Mouse (Mus musculus): ENCODE measurements around the gene Cgas. TPM values are rescaled to one million over a fixed set of nuclear protein-coding genes. Genes with fewer than 3 reads are reported as not detected.

Cgas gene
- polyA plus RNA-seq, 1 experiment from 2014 or later = 0.85 TPM

DNA sequence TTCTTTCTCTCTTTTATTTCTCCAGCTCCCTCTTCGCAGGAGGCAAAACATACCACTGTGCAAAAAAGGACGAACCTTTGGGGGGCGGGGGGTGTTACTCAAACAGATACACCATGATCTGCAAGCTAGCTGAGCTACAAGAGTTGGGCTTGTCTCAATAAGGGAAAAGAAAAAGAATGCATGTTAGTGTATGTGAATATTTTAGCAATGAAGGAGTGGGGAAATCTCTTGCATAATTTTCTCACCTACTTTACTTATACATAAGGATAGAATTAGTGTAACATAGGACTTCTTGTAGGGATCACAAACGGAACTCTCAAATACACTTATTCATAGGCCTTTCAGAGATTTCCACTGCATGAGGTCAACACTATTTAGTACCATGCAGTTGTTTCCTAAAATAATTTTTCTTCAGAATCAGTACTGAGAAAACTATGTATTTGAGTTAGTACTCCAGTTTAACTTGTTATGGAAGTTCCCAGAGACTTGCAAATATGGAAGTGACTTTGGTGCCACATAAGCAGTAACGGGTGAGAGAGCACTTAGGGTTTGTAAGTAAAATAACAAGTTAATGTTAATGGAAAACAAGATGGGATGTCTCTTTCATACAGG, 31.8 kb upstream of the Cgas start:
- no peak overlapping the region for H3K9ac ChIP-seq (ENCODE audit: low read depth, low read length)
- ATAC-seq (replicated peaks; ENCODE audit: low FRiP score) (no peak), DNase-seq (ENCODE audit: low spot score) (no peak)
- H3K9me3 ChIP-seq (ENCODE audit: control insufficient read depth, low read length) = no peaks in the 10 kb centered on the region
- peaks cover 4% of the 10 kb centered on the region; the same call in 1 of the 2 replicates for H3K4me1 ChIP-seq (replicated peaks; ENCODE audit: control insufficient read depth, insufficient read depth, low read length)
- H3K27ac ChIP-seq (ENCODE audit: low read depth, low read length) = no peak overlapping the region
- H3K4me2 ChIP-seq = no peak overlapping the region
- H3K4me3 ChIP-seq (ENCODE audit: low read depth, low read length) = no peak overlapping the region
- peaks cover 32% of the 10 kb centered on the region for H3K36me3 ChIP-seq (ENCODE audit: control insufficient read depth, insufficient read depth, low read length)
- WGBS = 83% methylated on average over 5 of the region's 5 CpGs
- no peaks in the 10 kb centered on the region for H3K27me3 ChIP-seq (replicated peaks; ENCODE audit: control insufficient read depth, insufficient read depth, low read length)

DNA sequence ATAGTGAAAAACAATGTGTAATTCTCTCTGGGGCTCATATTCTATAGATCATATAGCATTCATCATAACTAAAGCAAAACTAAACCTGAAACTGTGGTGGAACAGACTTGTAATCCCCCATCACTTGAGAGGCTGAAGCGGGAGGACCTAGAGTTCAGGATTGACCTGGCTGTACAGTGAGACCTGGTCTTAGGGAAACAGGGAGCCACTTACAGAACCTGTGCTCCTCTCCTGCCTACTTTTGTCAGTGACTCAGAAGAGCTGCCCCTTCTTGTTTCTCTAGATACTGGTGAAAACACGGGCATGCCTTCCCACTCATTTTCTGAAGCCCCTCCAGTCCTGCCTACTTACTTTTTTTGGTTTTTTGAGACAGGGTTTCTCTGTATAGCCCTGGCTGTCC, 31.2 kb upstream of the Cgas start:
- Histone ChIP-seq H3K9me3 (ENCODE audit: control insufficient read depth, low read length) (no peaks in the 10 kb centered on the region), H3K4me3 (ENCODE audit: low read depth, low read length) (no peak overlapping the region), H3K4me2 (no peak overlapping the region), H3K27ac (ENCODE audit: low read depth, low read length) (no peak overlapping the region), H3K27me3 (replicated peaks; ENCODE audit: control insufficient read depth, insufficient read depth, low read length) (no peaks in the 10 kb centered on the region), H3K36me3 (ENCODE audit: control insufficient read depth, insufficient read depth, low read length) (peaks cover 28% of the 10 kb centered on the region), H3K9ac (ENCODE audit: low read depth, low read length) (no peak overlapping the region), H3K4me1 (replicated peaks; ENCODE audit: control insufficient read depth, insufficient read depth, low read length) (0 out of 2 replicates have a peak, but pooled peaks cover 4% of the 10 kb centered on the region)
- no peak for ATAC-seq (replicated peaks; ENCODE audit: low FRiP score)
- no peak for DNase-seq (ENCODE audit: low spot score)
- WGBS = 77% methylated on average over 2 of the region's 2 CpGs

DNA sequence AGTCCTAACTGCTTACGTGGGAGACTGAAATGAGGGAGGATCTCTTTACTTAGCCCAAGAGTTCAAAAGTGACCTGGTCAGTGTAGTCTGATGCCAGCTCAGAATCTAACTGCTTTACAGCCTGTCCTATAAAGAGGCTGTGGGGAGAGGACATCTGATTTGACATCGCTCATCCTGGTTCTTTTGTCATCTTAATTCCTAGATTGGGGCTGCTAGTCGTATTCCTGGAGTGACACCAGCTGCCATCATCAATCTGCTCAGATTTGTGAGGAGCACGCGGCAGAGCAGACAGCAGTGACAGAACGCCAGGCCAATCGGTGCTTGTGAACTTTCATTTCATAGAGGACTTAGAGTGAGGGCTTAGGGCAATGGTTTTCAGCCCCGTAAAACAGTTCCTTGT, 30.6 kb upstream of the Cgas start:
- Histone ChIP-seq H3K36me3 (ENCODE audit: control insufficient read depth, insufficient read depth, low read length) (peaks cover 22% of the 10 kb centered on the region), H3K4me3 (ENCODE audit: low read depth, low read length) (no peak overlapping the region)
- WGBS = 84% methylated on average over 8 of the region's 8 CpGs

DNA sequence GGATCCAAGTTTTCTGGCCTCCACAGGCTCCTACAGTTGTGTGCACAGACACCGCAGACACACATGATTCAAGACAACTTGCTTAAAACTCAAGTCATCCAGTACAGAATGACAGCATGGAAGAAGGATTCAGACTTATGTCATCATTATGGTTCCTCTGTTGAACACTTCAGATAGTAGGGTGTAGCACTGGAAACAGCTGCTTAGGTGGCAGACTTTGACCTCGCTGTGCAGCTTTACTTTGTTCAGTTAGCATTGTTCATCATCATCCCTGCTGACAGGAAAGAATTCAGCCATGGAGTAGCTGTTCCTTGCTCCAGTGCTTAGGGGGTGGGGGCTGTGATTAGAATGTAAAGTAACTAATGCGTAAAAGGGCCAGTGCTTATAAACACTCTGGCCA, 22.7 kb upstream of the Cgas start:
- WGBS = 91% methylated on average over 3 of the region's 3 CpGs
- ATAC-seq (replicated peaks; ENCODE audit: low FRiP score) (no peak), DNase-seq (ENCODE audit: low spot score) (no peak)
- Histone ChIP-seq H3K4me2 (no peak overlapping the region), H3K9me3 (ENCODE audit: control insufficient read depth, low read length) (no peaks in the 10 kb centered on the region), H3K27me3 (replicated peaks; ENCODE audit: control insufficient read depth, insufficient read depth, low read length) (no peaks in the 10 kb centered on the region), H3K36me3 (ENCODE audit: control insufficient read depth, insufficient read depth, low read length) (peaks cover 49% of the 10 kb centered on the region), H3K4me3 (ENCODE audit: low read depth, low read length) (no peak overlapping the region), H3K9ac (ENCODE audit: low read depth, low read length) (no peak overlapping the region), H3K4me1 (replicated peaks; ENCODE audit: control insufficient read depth, insufficient read depth, low read length) (no peaks in the 10 kb centered on the region), H3K27ac (ENCODE audit: low read depth, low read length) (no peak overlapping the region)

More for the DNA sequence above, 30.6 kb upstream of the Cgas start:
- ATAC-seq (replicated peaks; ENCODE audit: low FRiP score) = no peak
- 0 out of 2 replicates have a peak, but pooled peaks cover 4% of the 10 kb centered on the region for H3K4me1 ChIP-seq (replicated peaks; ENCODE audit: control insufficient read depth, insufficient read depth, low read length)
- DNase-seq (ENCODE audit: low spot score) = no peak
- H3K9me3 ChIP-seq (ENCODE audit: control insufficient read depth, low read length) = no peaks in the 10 kb centered on the region
- no peak overlapping the region for H3K4me2 ChIP-seq
- H3K27me3 ChIP-seq (replicated peaks; ENCODE audit: control insufficient read depth, insufficient read depth, low read length) = no peaks in the 10 kb centered on the region
- H3K27ac ChIP-seq (ENCODE audit: low read depth, low read length) = no peak overlapping the region
- H3K9ac ChIP-seq (ENCODE audit: low read depth, low read length) = no peak overlapping the region

DNA sequence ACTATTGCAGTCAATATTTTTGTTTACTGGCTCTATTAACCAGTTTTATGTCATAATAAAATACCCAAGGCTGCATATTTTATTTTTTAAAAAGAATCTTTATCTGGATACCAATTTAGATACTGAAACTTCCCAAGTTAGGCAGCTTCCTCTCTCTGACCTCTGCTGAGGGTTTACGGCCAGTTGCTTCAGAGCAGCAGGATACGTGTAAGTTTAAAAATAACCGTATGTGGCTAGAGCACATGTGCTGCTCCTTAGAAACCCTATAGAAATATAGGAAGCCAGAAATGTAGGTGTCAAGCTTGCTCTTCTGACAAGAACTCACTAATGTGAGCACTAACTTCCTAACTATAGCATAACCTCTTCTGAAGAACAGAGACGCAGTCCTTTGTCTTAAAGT, 20.3 kb upstream of the Cgas start:
- no peak for DNase-seq (ENCODE audit: low spot score)
- Histone ChIP-seq H3K9me3 (ENCODE audit: control insufficient read depth, low read length) (no peaks in the 10 kb centered on the region), H3K27ac (ENCODE audit: low read depth, low read length) (no peak overlapping the region), H3K36me3 (ENCODE audit: control insufficient read depth, insufficient read depth, low read length) (peaks cover 54% of the 10 kb centered on the region), H3K4me2 (no peak overlapping the region), H3K4me1 (replicated peaks; ENCODE audit: control insufficient read depth, insufficient read depth, low read length) (no peaks in the 10 kb centered on the region), H3K9ac (ENCODE audit: low read depth, low read length) (no peak overlapping the region), H3K27me3 (replicated peaks; ENCODE audit: control insufficient read depth, insufficient read depth, low read length) (no peaks in the 10 kb centered on the region), H3K4me3 (ENCODE audit: low read depth, low read length) (no peak overlapping the region)
- 81% methylated on average over 4 of the region's 4 CpGs for WGBS
- ATAC-seq (replicated peaks; ENCODE audit: low FRiP score) = no peak

DNA sequence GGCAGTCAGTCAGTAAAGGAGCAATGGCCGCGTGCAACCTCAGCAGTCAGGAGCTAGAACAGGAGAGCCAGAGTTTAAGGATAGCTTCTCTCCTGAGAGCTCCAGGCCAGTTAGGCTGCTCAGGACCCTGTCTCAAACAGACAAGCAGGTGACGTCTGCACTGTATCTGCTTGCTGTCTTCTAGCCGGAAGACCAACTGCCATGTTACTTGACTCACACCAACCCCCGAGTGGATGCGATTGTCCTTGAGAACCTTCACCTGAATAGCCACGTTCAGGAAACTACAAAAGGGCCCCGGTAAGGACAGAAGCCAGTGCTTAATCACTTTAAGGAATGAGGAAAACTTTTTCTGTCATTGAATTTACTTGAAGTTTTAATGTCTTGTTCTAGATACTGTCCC, 14.0 kb upstream of the Cgas start:
- no peaks in the 10 kb centered on the region for H3K4me1 ChIP-seq (replicated peaks; ENCODE audit: control insufficient read depth, insufficient read depth, low read length)
- peaks cover 49% of the 10 kb centered on the region for H3K36me3 ChIP-seq (ENCODE audit: control insufficient read depth, insufficient read depth, low read length)
- no peak overlapping the region for H3K9ac ChIP-seq (ENCODE audit: low read depth, low read length)
- DNase-seq (ENCODE audit: low spot score) (no peak), ATAC-seq (replicated peaks; ENCODE audit: low FRiP score) (no peak)
- H3K27ac ChIP-seq (ENCODE audit: low read depth, low read length) = no peak overlapping the region
- H3K27me3 ChIP-seq (replicated peaks; ENCODE audit: control insufficient read depth, insufficient read depth, low read length) = no peaks in the 10 kb centered on the region
- H3K4me2 ChIP-seq = no peak overlapping the region
- H3K9me3 ChIP-seq (ENCODE audit: control insufficient read depth, low read length) = no peaks in the 10 kb centered on the region
- H3K4me3 ChIP-seq (ENCODE audit: low read depth, low read length) = no peak overlapping the region
- 84% methylated on average over 8 of the region's 8 CpGs for WGBS

DNA sequence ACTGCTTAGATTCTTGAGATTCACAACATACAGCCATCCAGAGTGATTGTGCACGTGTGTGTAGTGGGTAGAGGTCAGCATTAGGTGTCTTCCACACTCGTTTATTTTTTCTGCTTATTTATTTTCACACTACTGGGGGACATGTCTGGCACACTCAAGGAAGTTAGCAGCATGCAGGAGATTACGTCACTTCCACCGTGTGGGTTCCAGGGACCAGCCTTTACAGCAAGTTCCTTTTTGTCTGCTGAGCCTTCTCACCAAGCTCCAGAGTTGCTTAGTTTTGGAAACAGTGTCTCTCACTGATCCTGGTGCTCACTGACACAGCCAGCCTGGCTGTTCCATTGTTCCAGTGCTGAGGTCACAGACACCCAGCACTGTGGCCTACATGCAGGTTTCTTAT, 8.3 kb upstream of the Cgas start:
- Histone ChIP-seq H3K4me3 (ENCODE audit: low read depth, low read length) (no peak overlapping the region), H3K4me2 (no peak overlapping the region), H3K36me3 (ENCODE audit: control insufficient read depth, insufficient read depth, low read length) (peaks cover 17% of the 10 kb centered on the region), H3K9me3 (ENCODE audit: control insufficient read depth, low read length) (no peaks in the 10 kb centered on the region), H3K27me3 (replicated peaks; ENCODE audit: control insufficient read depth, insufficient read depth, low read length) (peaks cover 4% of the 10 kb centered on the region; the same call in 1 of the 2 replicates), H3K27ac (ENCODE audit: low read depth, low read length) (no peak overlapping the region), H3K9ac (ENCODE audit: low read depth, low read length) (no peak overlapping the region), H3K4me1 (replicated peaks; ENCODE audit: control insufficient read depth, insufficient read depth, low read length) (peaks cover 10% of the 10 kb centered on the region)
- WGBS = 64% methylated on average over 4 of the region's 4 CpGs
- DNase-seq (ENCODE audit: low spot score) (no peak), ATAC-seq (replicated peaks; ENCODE audit: low FRiP score) (no peak)

DNA sequence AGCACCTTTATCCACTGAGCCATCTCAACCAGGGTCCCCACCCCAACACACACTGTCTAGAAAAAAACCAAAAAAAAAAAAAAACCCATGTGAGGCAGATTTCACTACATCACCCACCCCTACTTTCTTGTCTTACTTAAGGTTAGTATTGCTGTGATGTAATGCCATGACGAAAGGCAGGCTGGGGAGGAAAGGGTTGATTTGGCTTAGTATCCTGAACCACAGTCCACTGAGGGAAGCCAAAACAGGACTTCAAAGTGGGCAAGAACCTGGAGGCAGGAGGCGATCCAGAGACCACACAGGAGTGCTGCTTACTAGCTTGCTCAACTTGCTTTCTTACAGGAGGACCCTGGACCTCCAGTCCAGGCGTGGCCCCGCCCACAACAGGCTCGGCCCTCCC, 7.4 kb upstream of the Cgas start:
- H3K9me3 ChIP-seq (ENCODE audit: control insufficient read depth, low read length) = no peaks in the 10 kb centered on the region
- H3K27me3 ChIP-seq (replicated peaks; ENCODE audit: control insufficient read depth, insufficient read depth, low read length) = peaks cover 11% of the 10 kb centered on the region; the same call in 1 of the 2 replicates
- H3K4me2 ChIP-seq = no peak overlapping the region
- peaks cover 17% of the 10 kb centered on the region for H3K36me3 ChIP-seq (ENCODE audit: control insufficient read depth, insufficient read depth, low read length)
- no peak for ATAC-seq (replicated peaks; ENCODE audit: low FRiP score)
- 73% methylated on average over 5 of the region's 5 CpGs for WGBS
- H3K4me3 ChIP-seq (ENCODE audit: low read depth, low read length) = no peak overlapping the region
- H3K9ac ChIP-seq (ENCODE audit: low read depth, low read length) = no peak overlapping the region
- no peak overlapping the region for H3K27ac ChIP-seq (ENCODE audit: low read depth, low read length)
- peaks cover 10% of the 10 kb centered on the region for H3K4me1 ChIP-seq (replicated peaks; ENCODE audit: control insufficient read depth, insufficient read depth, low read length)
- DNase-seq (ENCODE audit: low spot score) = no peak

Data from liver, embryonic 11.5 days (tissue).